Mouse (Mus musculus) T-helper 1 cell (primary cell): Measurements from ENCODE around the gene Smbd1.

Source experiments
- in situ Hi-C: fragments of 300-600 bp; cut with MboI, MseI; formaldehyde crosslinking; loops from one replicate; pipeline ENCODE4 v1.15.1; 2025; ENCODE audit warnings: high pct_unique_total_duplicates

Gene Smbd1

GRCm38 (mm10) chr16:32813362-32813761 lies 3.1 kb upstream of the Smbd1 start:
- in situ Hi-C loops: no loop called here

GRCm38 (mm10) chr16:32812888-32813361 lies 2.6 kb upstream of the Smbd1 start:
- in situ Hi-C loops: no loop called here

GRCm38 (mm10) chr16:32807408-32808185 lies 2.7 kb downstream of the Smbd1 start:
- in situ Hi-C loops: no loop called here

- in situ Hi-C loops: no loop called here
Measured at GRCm38 (mm10) chr16:32805151-32805550, 5.1 kb downstream of the Smbd1 start.

- in situ Hi-C loops: loop anchor here (5.0 kb wide), 1 partner anchor 98 kb away; no protein-coding TSS in a partner anchor
Measured at GRCm38 (mm10) chr16:32803901-32804300, 6.4 kb downstream of the Smbd1 start.

GRCm38 (mm10) chr16:32803252-32803853 lies 6.9 kb downstream of the Smbd1 start:
- in situ Hi-C loops: loop anchor here (5.0 kb wide), 1 partner anchor 99 kb away; no protein-coding TSS in a partner anchor

GRCm38 (mm10) chr16:32797426-32797689 lies 12.9 kb downstream of the Smbd1 start, which contains the start of gene Muc20:
Gene Muc20 (minus strand): TSS chr16:32797435.
- in situ Hi-C loops: no loop called here

GRCm38 (mm10) chr16:32796676-32797425 lies 13.4 kb downstream of the Smbd1 start:
- in situ Hi-C loops: no loop called here

GRCm38 (mm10) chr16:32795177-32795576 lies 15.1 kb downstream of the Smbd1 start:
- in situ Hi-C loops: no loop called here

- in situ Hi-C loops: no loop called here
Measured at GRCm38 (mm10) chr16:32790056-32790455, 20.2 kb downstream of the Smbd1 start.

- in situ Hi-C loops: no loop called here
Measured at GRCm38 (mm10) chr16:32784840-32785239, 25.4 kb downstream of the Smbd1 start.

GRCm38 (mm10) chr16:32783324-32784062 lies 26.8 kb downstream of the Smbd1 start:
- in situ Hi-C loops: no loop called here

GRCm38 (mm10) chr16:32778956-32779355 lies 31.3 kb downstream of the Smbd1 start:
- in situ Hi-C loops: no loop called here

GRCm38 (mm10) chr16:32776676-32777075 lies 33.6 kb downstream of the Smbd1 start:
- in situ Hi-C loops: no loop called here

- in situ Hi-C loops: no loop called here
Measured at GRCm38 (mm10) chr16:32766904-32767303, 43.4 kb downstream of the Smbd1 start.

- in situ Hi-C loops: loop anchor here (5.0 kb wide), 1 partner anchor 38 kb away; no protein-coding TSS in a partner anchor
Measured at GRCm38 (mm10) chr16:32764961-32765360, 45.3 kb downstream of the Smbd1 start.

GRCm38 (mm10) chr16:32764550-32764949 lies 45.7 kb downstream of the Smbd1 start:
- in situ Hi-C loops: loop anchor here (5.0 kb wide), 1 partner anchor 37 kb away; no protein-coding TSS in a partner anchor
